Mouse (Mus musculus): ENCODE data around the gene Suds3. TPM values are rescaled to one million over a fixed set of nuclear protein-coding genes. Genes with fewer than 3 reads are reported as not detected.

Suds3 gene
- polyA plus RNA-seq, 1 experiment from 2014 or later: 26.6 TPM

- no peak overlapping the region for H3K27ac ChIP-seq (ENCODE audit: low read length)
- H3K9ac ChIP-seq (ENCODE audit: low read depth, low read length): no peak overlapping the region
- H3K27me3 ChIP-seq (ENCODE audit: control insufficient read depth, insufficient read depth, low read depth, low read length): no peaks in the 10 kb centered on the region
- H3K36me3 ChIP-seq (ENCODE audit: control insufficient read depth, insufficient read depth): peaks cover 43% of the 10 kb centered on the region
- no peak overlapping the region for H3K4me3 ChIP-seq (ENCODE audit: low read depth, low read length)
- H3K9me3 ChIP-seq (replicated peaks; ENCODE audit: control insufficient read depth, low read length): no peaks in the 10 kb centered on the region
- no peak for ATAC-seq (ENCODE audit: low read depth)
- H3K4me2 ChIP-seq (ENCODE audit: low read depth, low read length): no peak overlapping the region
- peaks cover 1% of the 10 kb centered on the region for H3K4me1 ChIP-seq (ENCODE audit: control insufficient read depth, low read depth, low read length)
- WGBS (ENCODE audit: insufficient replicate concordance): 84% methylated on average over 16 of the region's 16 CpGs
These were observed 4.7 kb downstream of the Suds3 start for GRCm38 (mm10) chr5:117111064-117111773.

GRCm38 (mm10) chr5:117109522-117109921 is 6.4 kb downstream of the Suds3 start:
- H3K4me3 ChIP-seq (ENCODE audit: low read depth, low read length): no peak overlapping the region
- 82% methylated on average over 8 of the region's 8 CpGs for WGBS (ENCODE audit: insufficient replicate concordance)
- peaks cover 52% of the 10 kb centered on the region for H3K36me3 ChIP-seq (ENCODE audit: control insufficient read depth, insufficient read depth)

GRCm38 (mm10) chr5:117108731-117109130 is 7.2 kb downstream of the Suds3 start:
- no peak for ATAC-seq (ENCODE audit: low read depth)
- Histone ChIP-seq H3K4me2 (ENCODE audit: low read depth, low read length) (no peak overlapping the region), H3K27ac (ENCODE audit: low read length) (no peak overlapping the region), H3K4me1 (ENCODE audit: control insufficient read depth, low read depth, low read length) (no peaks in the 10 kb centered on the region), H3K36me3 (ENCODE audit: control insufficient read depth, insufficient read depth) (peaks cover 59% of the 10 kb centered on the region), H3K27me3 (ENCODE audit: control insufficient read depth, insufficient read depth, low read depth, low read length) (no peaks in the 10 kb centered on the region), H3K4me3 (ENCODE audit: low read depth, low read length) (no peak overlapping the region), H3K9me3 (replicated peaks; ENCODE audit: control insufficient read depth, low read length) (no peaks in the 10 kb centered on the region), H3K9ac (ENCODE audit: low read depth, low read length) (no peak overlapping the region)
- WGBS (ENCODE audit: insufficient replicate concordance): 88% methylated on average over 13 of the region's 13 CpGs

More at GRCm38 (mm10) chr5:117109522-117109921, 6.4 kb downstream of the Suds3 start:
- Histone ChIP-seq H3K4me1 (ENCODE audit: control insufficient read depth, low read depth, low read length) (no peaks in the 10 kb centered on the region), H3K27me3 (ENCODE audit: control insufficient read depth, insufficient read depth, low read depth, low read length) (no peaks in the 10 kb centered on the region), H3K4me2 (ENCODE audit: low read depth, low read length) (no peak overlapping the region), H3K9ac (ENCODE audit: low read depth, low read length) (no peak overlapping the region), H3K27ac (ENCODE audit: low read length) (no peak overlapping the region), H3K9me3 (replicated peaks; ENCODE audit: control insufficient read depth, low read length) (no peaks in the 10 kb centered on the region)
- ATAC-seq (ENCODE audit: low read depth): no peak

- Histone ChIP-seq H3K4me2 (ENCODE audit: low read depth, low read length) (no peak overlapping the region), H3K36me3 (ENCODE audit: control insufficient read depth, insufficient read depth) (peaks cover 60% of the 10 kb centered on the region), H3K9me3 (replicated peaks; ENCODE audit: control insufficient read depth, low read length) (no peaks in the 10 kb centered on the region), H3K27ac (ENCODE audit: low read length) (no peak overlapping the region), H3K4me1 (ENCODE audit: control insufficient read depth, low read depth, low read length) (no peaks in the 10 kb centered on the region), H3K4me3 (ENCODE audit: low read depth, low read length) (no peak overlapping the region), H3K27me3 (ENCODE audit: control insufficient read depth, insufficient read depth, low read depth, low read length) (no peaks in the 10 kb centered on the region), H3K9ac (ENCODE audit: low read depth, low read length) (no peak overlapping the region)
- ATAC-seq (ENCODE audit: low read depth): no peak
- WGBS (ENCODE audit: insufficient replicate concordance): 87% methylated on average over 13 of the region's 13 CpGs
These were observed 7.6 kb downstream of the Suds3 start for GRCm38 (mm10) chr5:117108292-117108691.

- Histone ChIP-seq H3K9ac (ENCODE audit: low read depth, low read length) (no peak overlapping the region), H3K4me2 (ENCODE audit: low read depth, low read length) (no peak overlapping the region), H3K9me3 (replicated peaks; ENCODE audit: control insufficient read depth, low read length) (no peaks in the 10 kb centered on the region), H3K4me1 (ENCODE audit: control insufficient read depth, low read depth, low read length) (no peaks in the 10 kb centered on the region), H3K27me3 (ENCODE audit: control insufficient read depth, insufficient read depth, low read depth, low read length) (no peaks in the 10 kb centered on the region), H3K4me3 (ENCODE audit: low read depth, low read length) (no peak overlapping the region), H3K36me3 (ENCODE audit: control insufficient read depth, insufficient read depth) (peaks cover 47% of the 10 kb centered on the region), H3K27ac (ENCODE audit: low read length) (no peak overlapping the region)
- 86% methylated on average over 9 of the region's 9 CpGs for whole genome bisulfite sequencing (ENCODE audit: insufficient replicate concordance)
- no peak for ATAC-seq (ENCODE audit: low read depth)
These were observed 10.2 kb downstream of the Suds3 start for GRCm38 (mm10) chr5:117105761-117106160.

- Histone ChIP-seq H3K9ac (ENCODE audit: low read depth, low read length) (no peak overlapping the region), H3K4me2 (ENCODE audit: low read depth, low read length) (no peak overlapping the region), H3K27ac (ENCODE audit: low read length) (no peak overlapping the region), H3K4me3 (ENCODE audit: low read depth, low read length) (no peak overlapping the region), H3K9me3 (replicated peaks; ENCODE audit: control insufficient read depth, low read length) (no peaks in the 10 kb centered on the region), H3K4me1 (ENCODE audit: control insufficient read depth, low read depth, low read length) (no peaks in the 10 kb centered on the region), H3K36me3 (ENCODE audit: control insufficient read depth, insufficient read depth) (peaks cover 49% of the 10 kb centered on the region), H3K27me3 (ENCODE audit: control insufficient read depth, insufficient read depth, low read depth, low read length) (no peaks in the 10 kb centered on the region)
- ATAC-seq (ENCODE audit: low read depth): no peak
- WGBS (ENCODE audit: insufficient replicate concordance): 87% methylated on average over 12 of the region's 12 CpGs
These were observed 11.6 kb downstream of the Suds3 start for GRCm38 (mm10) chr5:117104329-117104728.

- H3K4me1 ChIP-seq (ENCODE audit: control insufficient read depth, low read depth, low read length): no peaks in the 10 kb centered on the region
- no peak for ATAC-seq (ENCODE audit: low read depth)
- no peak overlapping the region for H3K9ac ChIP-seq (ENCODE audit: low read depth, low read length)
- WGBS (ENCODE audit: insufficient replicate concordance): 83% methylated on average over 20 of the region's 20 CpGs
- peaks cover 43% of the 10 kb centered on the region for H3K36me3 ChIP-seq (ENCODE audit: control insufficient read depth, insufficient read depth)
- H3K9me3 ChIP-seq (replicated peaks; ENCODE audit: control insufficient read depth, low read length): no peaks in the 10 kb centered on the region
- no peak overlapping the region for H3K4me3 ChIP-seq (ENCODE audit: low read depth, low read length)
- H3K27ac ChIP-seq (ENCODE audit: low read length): no peak overlapping the region
- no peaks in the 10 kb centered on the region for H3K27me3 ChIP-seq (ENCODE audit: control insufficient read depth, insufficient read depth, low read depth, low read length)
- no peak overlapping the region for H3K4me2 ChIP-seq (ENCODE audit: low read depth, low read length)
These were observed 12.6 kb downstream of the Suds3 start for GRCm38 (mm10) chr5:117103194-117103929.

GRCm38 (mm10) chr5:117099742-117100141 is 16.2 kb downstream of the Suds3 start:
- H3K27ac ChIP-seq (ENCODE audit: low read length): no peak overlapping the region

GRCm38 (mm10) chr5:117099008-117099407 is 16.9 kb downstream of the Suds3 start:
- H3K4me1 ChIP-seq (ENCODE audit: control insufficient read depth, low read depth, low read length): no peaks in the 10 kb centered on the region
- no peak overlapping the region for H3K27ac ChIP-seq (ENCODE audit: low read length)
- 83% methylated on average over 5 of the region's 5 CpGs for WGBS (ENCODE audit: insufficient replicate concordance)
- H3K27me3 ChIP-seq (ENCODE audit: control insufficient read depth, insufficient read depth, low read depth, low read length): no peaks in the 10 kb centered on the region
- ATAC-seq (ENCODE audit: low read depth): no peak
- no peak overlapping the region for H3K4me3 ChIP-seq (ENCODE audit: low read depth, low read length)
- H3K9me3 ChIP-seq (replicated peaks; ENCODE audit: control insufficient read depth, low read length): no peaks in the 10 kb centered on the region
- peaks cover 19% of the 10 kb centered on the region for H3K36me3 ChIP-seq (ENCODE audit: control insufficient read depth, insufficient read depth)
- H3K4me2 ChIP-seq (ENCODE audit: low read depth, low read length): no peak overlapping the region
- H3K9ac ChIP-seq (ENCODE audit: low read depth, low read length): no peak overlapping the region

More at GRCm38 (mm10) chr5:117099742-117100141, 16.2 kb downstream of the Suds3 start:
- H3K27me3 ChIP-seq (ENCODE audit: control insufficient read depth, insufficient read depth, low read depth, low read length): no peaks in the 10 kb centered on the region
- H3K4me3 ChIP-seq (ENCODE audit: low read depth, low read length): no peak overlapping the region
- H3K36me3 ChIP-seq (ENCODE audit: control insufficient read depth, insufficient read depth): peaks cover 21% of the 10 kb centered on the region
- no peak overlapping the region for H3K4me2 ChIP-seq (ENCODE audit: low read depth, low read length)
- ATAC-seq (ENCODE audit: low read depth): no peak
- no peaks in the 10 kb centered on the region for H3K4me1 ChIP-seq (ENCODE audit: control insufficient read depth, low read depth, low read length)
- no peaks in the 10 kb centered on the region for H3K9me3 ChIP-seq (replicated peaks; ENCODE audit: control insufficient read depth, low read length)
- 83% methylated on average over 11 of the region's 11 CpGs for WGBS (ENCODE audit: insufficient replicate concordance)
- H3K9ac ChIP-seq (ENCODE audit: low read depth, low read length): no peak overlapping the region

Data from liver, embryonic 16.5 days (tissue).